Mouse (Mus musculus): ENCODE measurements around the gene Ugt1a7c. TPM values are rescaled to one million over a fixed set of nuclear protein-coding genes. Genes with fewer than 3 reads are reported as not detected.
"Not testable (repeated sequence)": the region's sequence is repeated elsewhere in the genome, so short reads cannot be mapped to it uniquely, and the experiment has no call there.

Ugt1a7c gene
- total RNA-seq, 2 experiments from 2014 or later = 24.0 to 47.2 TPM

DNA sequence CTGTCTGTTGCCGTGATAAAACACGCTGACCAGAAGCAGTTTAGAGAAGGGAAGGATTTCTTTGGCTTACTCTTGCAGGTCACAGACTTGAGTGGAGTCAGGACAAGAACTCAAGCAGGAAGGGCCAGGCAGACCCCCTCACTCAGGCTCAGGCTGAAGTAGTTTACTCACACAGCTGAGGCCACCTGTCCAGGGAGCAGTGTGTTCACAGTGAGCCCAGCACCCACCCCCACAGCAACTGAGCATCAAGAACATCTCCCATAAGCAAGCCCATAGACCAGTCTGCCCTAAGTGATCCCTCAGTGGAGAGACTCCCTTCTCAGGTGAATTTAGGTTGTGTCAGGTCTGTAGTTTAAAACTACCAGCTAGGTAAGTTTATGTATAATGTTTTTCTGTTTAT lies 14.7 kb downstream of the Ugt1a7c start:
- not testable (repeated sequence) for ATAC-seq (replicated peaks; ENCODE audit: poor library complexity)

DNA sequence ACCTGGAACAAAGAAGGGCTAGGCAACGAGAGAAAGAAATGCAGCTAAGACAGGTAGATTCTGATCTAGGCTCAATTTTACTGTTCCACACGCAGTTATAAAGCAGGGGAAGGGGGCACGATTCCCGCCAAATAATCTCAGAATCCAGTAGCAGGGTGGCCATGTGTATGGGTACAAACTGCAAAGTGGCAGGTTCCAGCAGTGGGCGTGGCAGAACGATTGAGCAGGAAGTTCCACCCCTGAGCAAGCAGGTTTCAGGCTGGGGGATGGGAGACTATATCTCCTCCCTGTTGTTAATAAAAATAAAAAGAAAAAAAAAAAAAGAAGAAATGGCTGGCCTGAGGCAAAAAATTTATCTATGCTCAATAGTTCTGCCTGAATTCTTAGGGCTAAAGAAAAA lies 17.9 kb downstream of the Ugt1a7c start:
- ATAC-seq (replicated peaks; ENCODE audit: poor library complexity) = not testable (repeated sequence)

DNA sequence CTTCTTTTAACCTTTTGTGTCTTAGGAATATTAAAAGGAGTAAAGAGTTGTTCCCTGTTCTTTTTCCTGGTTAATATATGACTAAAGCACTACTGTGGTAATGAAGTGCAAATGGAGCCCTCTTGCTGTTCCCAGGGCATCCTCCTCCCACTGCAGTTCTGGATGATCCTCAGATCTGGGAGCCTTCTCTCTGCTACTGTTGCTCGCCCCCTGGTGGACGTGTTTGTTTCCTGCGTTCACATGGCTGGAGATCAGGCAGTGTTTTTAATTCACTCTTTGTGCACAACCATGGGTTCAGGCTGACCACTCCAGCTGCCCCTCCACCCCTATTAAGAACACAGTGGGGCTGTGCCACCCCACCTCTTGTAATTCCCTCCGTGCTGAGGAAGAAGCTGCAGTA lies 25.7 kb downstream of the Ugt1a7c start:
- peak; percentile 84 for ATAC-seq (replicated peaks; ENCODE audit: poor library complexity)

DNA sequence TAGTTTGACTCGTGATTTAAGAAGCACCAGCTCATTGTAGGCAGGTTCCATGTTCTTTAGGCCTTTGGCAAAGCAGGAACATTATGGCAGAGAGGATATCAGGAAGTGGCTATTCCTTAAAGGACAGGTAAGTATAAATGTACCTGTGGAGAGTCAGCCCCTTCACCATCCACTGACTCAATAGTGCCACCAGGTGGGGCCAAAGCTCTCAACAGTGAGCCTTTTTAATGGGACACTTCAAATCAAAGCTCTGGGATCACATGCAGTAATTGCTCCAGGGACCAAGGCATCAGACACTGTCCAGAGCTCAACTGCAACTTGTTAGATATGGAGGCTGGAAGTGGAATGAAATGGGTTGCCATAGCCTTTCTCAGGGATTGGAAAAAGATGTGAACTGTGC lies 26.7 kb downstream of the Ugt1a7c start:
- ATAC-seq (replicated peaks; ENCODE audit: poor library complexity) = 0 out of 2 replicates have a peak, but pooled peaks have one; percentile 39

DNA sequence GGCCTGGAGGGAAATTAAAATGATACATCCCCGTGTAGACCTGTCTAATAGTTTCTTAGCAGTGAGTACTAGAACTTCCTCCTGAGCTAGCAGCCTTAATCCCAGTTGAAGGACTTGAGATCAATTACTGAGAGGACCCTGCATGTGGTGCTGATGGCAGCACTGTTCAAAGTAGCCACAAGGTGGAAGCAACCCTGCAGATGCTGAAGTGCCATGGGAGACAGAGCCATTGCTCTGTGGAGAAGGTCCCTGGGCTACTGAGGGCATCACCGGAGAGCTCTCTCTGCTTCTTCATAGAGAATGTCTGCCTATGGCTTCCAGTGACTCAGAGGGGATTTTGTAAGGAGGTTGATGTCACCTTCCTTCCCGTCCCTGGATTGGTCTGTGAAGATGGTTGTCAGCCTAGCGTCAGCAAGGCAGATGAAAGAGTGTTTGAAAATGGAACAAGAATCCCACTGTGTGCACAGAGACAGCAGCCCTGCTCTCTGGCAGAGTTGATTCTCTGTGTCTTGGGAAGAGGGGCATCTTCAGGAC lies 31.0 kb downstream of the Ugt1a7c start:
- peak; percentile 55 for ATAC-seq (replicated peaks; ENCODE audit: poor library complexity)

DNA sequence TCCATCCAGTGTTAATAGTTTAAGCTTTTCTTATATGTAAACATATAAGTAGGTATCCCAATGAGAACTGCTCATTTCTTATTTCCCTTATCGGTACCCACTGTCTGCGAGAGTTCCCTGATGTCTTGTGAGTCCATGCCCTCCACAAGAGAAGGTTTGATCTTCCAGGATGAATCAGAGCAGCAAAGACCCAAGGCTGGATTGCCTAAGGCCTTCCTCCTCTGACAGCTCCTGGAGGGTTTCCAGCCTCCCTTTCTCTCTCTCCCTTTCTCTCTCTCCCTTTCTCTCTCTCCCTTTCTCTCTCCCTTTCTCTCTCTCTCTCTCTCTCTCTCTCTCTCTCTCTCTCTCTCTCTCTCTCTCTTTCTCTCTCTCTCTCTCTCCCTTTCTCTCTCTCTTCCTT lies 34.2 kb downstream of the Ugt1a7c start:
- not testable (repeated sequence) for ATAC-seq (replicated peaks; ENCODE audit: poor library complexity)

DNA sequence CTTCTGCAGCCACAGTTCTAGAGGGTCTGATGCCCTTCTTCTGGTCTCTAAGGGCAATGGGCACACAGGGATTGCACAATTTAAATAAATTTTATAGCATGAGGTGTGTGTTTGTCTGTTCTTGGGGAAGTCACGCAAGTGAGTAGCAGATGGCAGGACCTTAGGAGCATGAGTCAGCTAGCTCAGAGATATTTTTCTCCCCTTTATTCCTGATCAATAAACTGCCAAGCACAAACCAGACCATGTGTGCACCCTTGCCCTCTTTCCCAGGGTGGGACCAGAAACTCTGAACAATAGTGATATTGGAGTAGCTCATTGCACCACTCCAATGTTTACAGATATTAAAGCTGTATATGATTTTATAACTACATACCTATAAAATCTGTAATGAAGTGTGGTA lies 35.4 kb downstream of the Ugt1a7c start:
- not testable (repeated sequence) for ATAC-seq (replicated peaks; ENCODE audit: poor library complexity)

DNA sequence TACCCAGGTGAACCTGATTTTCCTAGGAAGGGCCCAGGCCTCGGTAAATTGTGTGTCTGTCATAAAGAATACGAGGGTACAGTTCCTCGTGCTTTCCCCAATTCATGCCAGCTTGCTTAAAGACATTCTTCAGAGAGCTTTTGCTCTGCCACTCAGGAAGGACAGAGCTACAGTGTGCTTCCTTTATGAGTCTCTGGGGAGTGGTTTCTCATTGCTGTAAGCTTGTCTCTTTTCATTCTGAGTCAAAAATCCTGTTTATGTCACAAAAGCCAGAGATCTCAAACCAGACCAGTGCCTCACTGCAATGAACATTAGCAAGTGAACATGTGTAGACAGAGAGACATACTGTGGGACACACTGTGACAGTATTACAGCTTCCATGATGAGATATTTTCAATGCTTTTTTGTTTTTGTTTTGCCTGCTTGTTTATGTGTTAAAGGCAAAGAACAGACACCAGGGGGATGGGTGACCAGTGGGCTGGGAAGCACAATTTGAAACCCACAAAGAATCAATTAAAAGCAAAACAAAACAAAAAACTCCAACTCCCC lies 39.1 kb downstream of the Ugt1a7c start:
- no peak for ATAC-seq (replicated peaks; ENCODE audit: poor library complexity)

DNA sequence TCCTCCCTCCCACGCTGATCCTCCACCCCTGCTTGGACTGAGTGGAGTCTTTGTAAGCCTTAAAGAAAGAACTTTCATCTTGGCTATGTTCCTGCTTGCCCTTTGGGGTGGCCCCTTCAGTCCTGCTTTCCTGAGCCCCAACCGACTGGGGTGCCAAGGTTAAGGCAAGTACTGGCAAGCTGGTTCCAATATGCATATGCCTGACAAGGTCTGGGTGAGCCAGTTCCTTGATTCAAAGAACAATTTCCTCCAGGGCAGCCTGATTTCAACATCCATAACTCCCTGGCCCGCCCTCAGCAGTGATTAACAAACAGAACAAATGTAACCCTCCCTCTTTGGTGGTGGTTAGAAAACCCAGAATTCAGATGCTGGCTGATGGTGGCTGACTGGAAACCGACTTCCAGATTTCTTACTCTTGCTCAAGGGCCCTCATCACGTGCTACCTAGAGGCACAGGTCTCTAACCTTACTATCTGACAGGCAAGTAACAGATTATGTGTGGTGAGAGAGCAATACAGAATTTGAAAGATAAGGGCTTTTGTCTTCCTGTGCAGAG lies 39.7 kb downstream of the Ugt1a7c start, which contains the start of gene Ugt1a6a:
TSS of gene Ugt1a6a (plus strand) at position 353 of the 555 bp plus-strand sequence.
- peak; percentile 92 for ATAC-seq (replicated peaks; ENCODE audit: poor library complexity)

DNA sequence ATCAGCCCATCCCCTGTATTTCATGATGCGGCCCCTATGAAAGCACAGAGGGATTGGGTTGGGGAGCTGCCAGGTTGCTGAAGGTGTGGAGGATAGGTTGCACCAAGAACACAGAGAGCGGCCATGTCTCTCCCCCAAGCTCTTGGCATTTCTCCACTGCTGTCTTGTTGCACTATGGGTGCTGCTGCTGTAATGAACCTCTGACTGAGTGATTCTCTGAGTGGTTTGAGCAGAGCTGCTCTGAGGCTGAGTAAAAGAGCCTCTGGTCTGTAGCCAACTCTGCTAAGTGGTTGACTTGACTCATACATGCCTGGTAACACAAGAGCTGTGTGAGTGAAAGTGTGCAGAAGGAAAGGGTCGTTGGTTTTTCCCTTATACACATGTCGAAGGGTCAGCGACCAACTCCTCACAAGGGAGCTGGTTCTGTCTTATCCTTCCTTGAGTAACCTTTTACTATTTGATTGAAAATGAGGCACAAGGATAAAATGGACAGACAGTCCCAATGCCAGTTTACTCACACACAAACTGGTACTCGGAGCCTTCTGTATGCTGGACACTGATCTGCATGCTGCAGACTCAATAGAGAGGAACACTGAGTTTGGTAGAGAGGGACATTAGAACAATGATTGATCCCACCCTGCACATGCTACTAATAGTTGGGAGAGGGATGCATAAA lies 40.5 kb downstream of the Ugt1a7c start:
- not testable (repeated sequence) for ATAC-seq (replicated peaks; ENCODE audit: poor library complexity)

DNA sequence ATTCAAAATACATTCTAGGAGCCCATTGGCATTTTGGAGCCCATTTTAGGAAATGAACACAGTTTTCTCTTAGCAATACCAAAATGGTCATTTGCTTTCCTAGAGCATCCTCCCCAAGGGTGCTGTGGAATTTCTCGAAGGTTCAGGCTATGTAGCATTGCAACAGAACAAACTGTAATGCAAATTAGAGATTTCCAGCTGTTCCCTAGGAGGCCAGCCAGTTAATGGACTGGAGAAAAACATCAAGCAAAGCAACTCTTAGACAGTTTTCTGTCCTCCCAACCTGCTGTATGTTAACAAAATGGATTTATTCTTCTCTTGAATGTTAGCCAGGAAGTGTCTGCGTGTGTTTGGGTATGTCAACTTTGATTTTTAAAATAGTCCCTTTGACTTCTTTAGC lies 41.8 kb downstream of the Ugt1a7c start:
- no peak for ATAC-seq (replicated peaks; ENCODE audit: poor library complexity)

DNA sequence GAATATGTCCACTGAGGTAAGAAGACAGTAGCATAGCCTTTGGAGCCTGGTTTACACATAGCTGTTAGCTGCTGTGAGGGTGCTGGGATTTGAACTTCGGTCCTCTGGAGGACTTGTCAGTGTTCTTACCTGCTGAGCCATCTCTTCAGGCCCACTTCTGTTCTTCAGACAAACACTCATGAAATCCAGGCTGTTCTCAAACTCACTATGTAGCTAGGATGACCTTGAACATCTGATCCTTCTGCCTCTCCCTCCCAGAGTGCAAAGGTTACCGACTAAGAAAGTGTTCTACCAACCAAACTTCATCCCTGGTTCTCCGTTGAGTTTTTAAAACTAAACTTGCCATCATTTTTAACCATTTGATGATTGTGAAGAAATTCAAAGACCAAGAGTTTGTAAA lies 42.4 kb downstream of the Ugt1a7c start:
- ATAC-seq (replicated peaks; ENCODE audit: poor library complexity) = no peak

DNA sequence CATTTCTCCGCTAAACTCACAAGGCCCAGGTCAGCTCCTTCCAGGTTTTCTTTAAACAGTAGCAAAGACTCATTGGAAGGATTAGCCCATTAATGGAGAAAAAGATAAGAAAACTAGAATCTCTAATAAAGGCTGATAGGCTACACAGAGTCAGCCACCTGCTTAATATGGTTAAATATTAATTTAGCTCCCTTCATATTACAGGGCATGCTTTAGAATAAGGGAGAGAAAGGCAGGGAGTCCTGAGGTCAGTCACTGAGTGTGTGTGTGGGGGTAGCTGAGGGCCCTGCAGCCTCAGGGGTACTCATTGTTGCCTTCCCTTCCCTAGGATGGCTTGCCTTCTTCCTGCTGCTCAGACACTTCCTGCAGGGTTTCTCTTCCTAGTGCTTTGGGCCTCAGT lies 43.3 kb downstream of the Ugt1a7c start:
- ATAC-seq (replicated peaks; ENCODE audit: poor library complexity) = no peak

DNA sequence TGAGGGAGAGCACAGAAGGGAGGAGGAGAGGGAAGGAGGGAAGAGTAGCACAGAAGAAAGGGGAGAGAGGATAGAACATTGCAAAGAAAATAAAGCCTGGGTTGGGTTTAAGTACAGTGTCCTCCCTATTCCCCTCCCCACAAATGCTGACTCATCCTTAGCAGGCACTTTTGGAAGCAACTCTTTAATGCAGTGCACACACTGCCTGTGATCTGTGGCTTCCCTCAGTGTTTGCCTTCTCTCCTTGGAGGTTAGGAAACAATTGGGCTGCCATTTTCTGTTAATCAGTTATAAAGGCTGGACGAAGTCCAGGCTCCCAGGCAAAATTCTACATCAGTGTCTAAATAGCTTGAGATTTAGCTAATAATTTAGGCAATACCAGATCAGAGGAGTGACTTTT lies 45.6 kb downstream of the Ugt1a7c start:
- ATAC-seq (replicated peaks; ENCODE audit: poor library complexity) = peak; percentile 70

DNA sequence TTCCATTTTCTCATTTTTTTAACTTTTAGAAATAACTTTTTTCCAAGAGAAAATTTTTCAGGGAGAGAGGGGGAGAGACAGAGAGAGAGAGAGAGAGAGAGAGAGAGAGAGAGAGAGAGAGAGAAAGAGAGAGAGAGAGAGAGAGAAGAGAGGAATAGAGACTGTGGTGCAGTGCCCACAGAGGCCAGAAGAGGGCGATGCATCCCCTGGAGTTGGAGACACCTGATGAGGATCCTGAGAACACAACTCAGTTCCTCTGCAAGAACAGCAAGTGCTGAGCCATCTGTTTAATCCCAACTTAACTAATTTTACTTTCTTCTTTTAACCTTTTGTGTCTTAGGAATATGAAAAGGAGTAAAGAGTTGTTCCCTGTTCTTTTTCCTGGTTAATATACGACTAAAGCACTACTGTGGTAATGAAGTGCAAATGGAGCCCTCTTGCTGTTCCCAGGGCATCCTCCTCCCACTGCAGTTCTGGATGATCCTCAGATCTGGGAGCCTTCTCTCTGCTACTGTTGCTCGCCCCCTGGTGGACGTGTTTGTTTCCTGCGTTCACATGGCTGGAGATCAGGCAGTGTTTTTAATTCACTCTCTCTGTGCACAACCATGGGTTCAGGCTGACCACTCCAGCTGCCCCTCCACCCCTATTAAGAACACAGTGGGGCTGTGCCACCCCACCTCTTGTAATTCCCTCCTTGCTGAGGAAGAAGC lies 49.3 kb downstream of the Ugt1a7c start:
- ATAC-seq (replicated peaks; ENCODE audit: poor library complexity) = peak; percentile 86

DNA sequence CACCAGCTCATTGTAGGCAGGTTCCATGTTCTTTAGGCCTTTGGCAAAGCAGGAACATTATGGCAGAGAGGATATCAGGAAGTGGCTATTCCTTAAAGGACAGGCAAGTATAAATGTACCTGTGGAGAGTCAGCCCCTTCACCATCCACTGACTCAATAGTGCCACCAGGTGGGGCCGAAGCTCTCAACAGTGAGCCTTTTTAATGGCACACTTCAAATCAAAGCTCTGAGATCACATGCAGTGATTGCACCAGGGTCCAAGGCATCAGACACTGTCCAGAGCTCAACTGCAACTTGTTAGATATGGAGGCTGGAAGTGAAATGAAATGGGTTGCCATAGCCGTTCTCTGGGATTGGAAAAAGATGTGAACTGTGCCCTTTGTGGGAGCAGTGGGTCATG lies 50.4 kb downstream of the Ugt1a7c start:
- 0 out of 2 replicates have a peak, but pooled peaks have one; percentile 27 for ATAC-seq (replicated peaks; ENCODE audit: poor library complexity)

DNA sequence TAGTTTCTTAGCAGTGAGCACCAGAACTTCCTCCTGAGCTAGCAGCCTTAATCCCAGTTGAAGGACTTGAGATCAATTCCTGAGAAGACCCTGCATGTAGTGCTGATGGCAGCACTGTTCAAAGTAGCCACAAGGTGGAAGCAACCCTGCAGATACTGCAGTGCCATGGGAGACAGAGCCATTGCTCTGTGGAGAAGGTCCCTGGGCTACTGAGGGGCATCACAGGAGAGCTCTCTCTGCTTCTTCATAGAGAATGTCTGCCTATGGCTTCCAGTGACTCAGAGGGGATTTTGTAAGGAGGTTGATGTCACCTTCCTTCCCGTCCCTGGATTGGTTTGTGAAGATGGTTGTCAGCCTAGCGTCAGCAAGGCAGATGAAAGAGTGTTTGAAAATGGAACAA lies 55.3 kb downstream of the Ugt1a7c start:
- peak; percentile 71 for ATAC-seq (replicated peaks; ENCODE audit: poor library complexity)

DNA sequence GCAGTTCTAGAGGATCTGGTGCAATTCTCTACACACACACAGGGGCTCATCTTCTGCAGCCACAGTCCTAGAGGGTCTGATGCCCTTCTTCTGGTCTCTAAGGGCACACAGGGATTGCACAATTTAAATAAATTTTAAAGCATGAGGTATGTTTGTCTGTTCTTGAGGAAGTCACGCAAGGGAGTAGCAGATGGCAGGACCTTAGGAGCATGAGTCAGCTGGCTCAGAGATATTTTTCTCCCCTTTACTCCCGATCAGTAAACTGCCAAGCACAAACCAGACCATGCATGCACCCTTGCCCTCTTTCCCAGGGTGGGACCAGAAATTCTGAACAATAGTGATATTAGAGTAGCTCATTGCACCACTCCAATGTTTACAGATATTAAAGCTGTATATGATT lies 63.6 kb downstream of the Ugt1a7c start:
- peak; percentile 58 for ATAC-seq (replicated peaks; ENCODE audit: poor library complexity)

DNA sequence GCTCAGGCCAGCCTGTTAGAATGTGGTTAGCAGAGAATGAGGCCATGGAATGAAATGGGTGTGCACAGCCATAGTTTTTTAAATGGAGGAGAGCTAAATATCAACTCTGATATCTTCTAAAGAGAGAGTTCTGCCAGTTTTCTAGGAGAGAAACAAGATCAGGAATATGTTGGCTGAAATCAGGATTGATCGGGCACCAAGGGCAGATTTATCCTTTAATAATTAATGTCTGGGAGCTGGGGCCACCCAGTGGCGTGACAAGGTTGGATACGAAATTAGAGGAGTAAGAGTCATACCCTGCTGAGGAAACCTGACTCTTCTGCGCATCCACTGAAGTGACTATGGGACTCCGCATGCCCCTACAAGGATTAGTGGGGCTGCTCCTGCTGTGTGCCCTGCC lies 70.8 kb downstream of the Ugt1a7c start, which contains the start of gene Ugt1a5:
TSS of gene Ugt1a5 (plus strand) at position 302 of the 400 bp plus-strand sequence.
- ATAC-seq (replicated peaks; ENCODE audit: poor library complexity) = no peak

DNA sequence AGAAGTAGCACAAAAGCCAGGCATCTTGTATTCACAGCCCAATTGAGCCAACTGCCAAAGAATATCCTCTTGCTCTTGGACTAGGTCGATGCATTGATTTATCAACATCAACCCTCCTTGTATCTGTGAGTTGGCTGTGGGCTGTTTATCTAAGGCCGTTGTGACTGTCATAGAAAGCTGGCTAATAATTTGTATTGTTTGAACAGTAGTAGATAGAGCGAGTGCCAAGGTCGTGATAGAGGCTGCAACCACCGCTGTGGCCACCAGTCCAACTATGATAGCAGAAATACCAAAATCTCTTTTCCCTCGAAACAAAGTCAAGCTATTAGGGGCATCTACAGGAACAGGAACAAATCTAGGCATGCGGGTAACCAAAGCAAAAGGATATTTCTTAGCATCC lies 77.3 kb downstream of the Ugt1a7c start:
- ATAC-seq (replicated peaks; ENCODE audit: poor library complexity) = not testable (repeated sequence)

DNA sequence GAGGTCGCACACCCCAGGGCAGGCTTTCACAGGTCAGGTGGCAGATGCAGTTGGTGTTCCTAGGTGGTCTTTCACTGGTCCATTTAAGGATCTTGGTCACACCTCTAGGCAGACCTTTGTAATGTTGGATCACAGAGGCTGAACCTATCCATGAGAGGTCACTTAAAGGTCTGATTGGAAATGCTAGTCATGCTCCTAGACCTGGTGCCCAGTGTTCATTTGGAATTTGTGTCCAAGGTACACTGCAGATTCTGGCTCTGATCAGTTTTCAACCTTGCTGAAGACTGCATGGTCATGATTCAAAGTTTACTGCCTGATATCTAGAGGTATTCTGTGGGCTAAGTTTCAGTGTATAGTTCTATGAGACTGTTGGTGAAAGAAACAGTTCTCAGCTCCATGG lies 84.8 kb downstream of the Ugt1a7c start:
- no peak for ATAC-seq (replicated peaks; ENCODE audit: poor library complexity)

Data from megakaryocyte progenitor cell, adult 5-6 weeks (primary cell).